Mouse (Mus musculus): ENCODE measurements around the gene Rspo3. TPM values are rescaled to one million over a fixed set of nuclear protein-coding genes. Genes with fewer than 3 reads are reported as not detected.

Gene Rspo3
- 0.94 and 2.5 TPM in 2 replicates for total RNA-seq (2014; rRNA removed)
- 2.9 and 3.3 TPM in 2 replicates for polyA plus RNA-seq (2015; fragmentation: Nextera tagmentation; extraction: Ambion mirVana)

- WGBS: 2% methylated on average over 39 of the region's 44 CpGs
- no peak within 1 kb of the TSS for H3K27ac ChIP-seq
- H3K4me2 ChIP-seq (ENCODE audit: low read depth, low read length): peak within 1 kb of the TSS; percentile 96
- H3K9ac ChIP-seq (replicated peaks; ENCODE audit: low read length): peak within 1 kb of the TSS; percentile 33; the same call in 1 of the 2 replicates
- no peaks in the 10 kb centered on the region for H3K36me3 ChIP-seq (ENCODE audit: insufficient read depth, low read length)
- no peaks in the 10 kb centered on the region for H3K9me3 ChIP-seq (ENCODE audit: low read length)
- peak; percentile 16; the same call in 1 of the 2 replicates for TF ChIP-seq CTCF (IDR thresholded peaks at IDR 0.05; ENCODE audit: low read depth)
- DNase-seq (ENCODE audit: low spot score) (peak; percentile 56), ATAC-seq (peak; percentile 79)
- peaks cover 18% of the 10 kb centered on the region; the same call in 1 of the 2 replicates for H3K27me3 ChIP-seq (ENCODE audit: insufficient read depth, low read length)
- H3K4me3 ChIP-seq (ENCODE audit: low read length): peak within 1 kb of the TSS; percentile 60
- peaks cover 14% of the 10 kb centered on the region for H3K4me1 ChIP-seq (ENCODE audit: insufficient read depth, low read length)
These were observed at the start of gene Rspo3 for GRCm38 (mm10) chr10:29535546-29536260. Gene Rspo3 (minus strand): TSS chr10:29535867.

- Histone ChIP-seq H3K27ac (no peak overlapping the region), H3K27me3 (ENCODE audit: insufficient read depth, low read length) (no peaks in the 10 kb centered on the region), H3K9me3 (ENCODE audit: low read length) (no peaks in the 10 kb centered on the region), H3K9ac (replicated peaks; ENCODE audit: low read length) (no peak overlapping the region), H3K36me3 (ENCODE audit: insufficient read depth, low read length) (no peaks in the 10 kb centered on the region), H3K4me3 (ENCODE audit: low read length) (no peak overlapping the region), H3K4me2 (ENCODE audit: low read depth, low read length) (no peak overlapping the region), H3K4me1 (ENCODE audit: insufficient read depth, low read length) (no peaks in the 10 kb centered on the region)
- no peak for TF ChIP-seq CTCF (IDR thresholded peaks at IDR 0.05; ENCODE audit: low read depth)
- DNase-seq (ENCODE audit: low spot score): no peak
- no peak for ATAC-seq
- WGBS: 60% methylated on average over 3 of the region's 3 CpGs
These were observed 46.3 kb upstream of the Rspo3 start for GRCm38 (mm10) chr10:29581940-29582339.

GRCm38 (mm10) chr10:29581476-29581875 is 45.8 kb upstream of the Rspo3 start:
- no peak overlapping the region for H3K4me3 ChIP-seq (ENCODE audit: low read length)
- ATAC-seq (no peak), DNase-seq (ENCODE audit: low spot score) (no peak)
- H3K9me3 ChIP-seq (ENCODE audit: low read length): no peaks in the 10 kb centered on the region
- H3K27ac ChIP-seq: no peak overlapping the region
- no peak overlapping the region for H3K4me2 ChIP-seq (ENCODE audit: low read depth, low read length)
- WGBS: 83% methylated on average over 3 of the region's 3 CpGs
- no peak overlapping the region for H3K9ac ChIP-seq (replicated peaks; ENCODE audit: low read length)
- H3K4me1 ChIP-seq (ENCODE audit: insufficient read depth, low read length): no peaks in the 10 kb centered on the region
- no peaks in the 10 kb centered on the region for H3K27me3 ChIP-seq (ENCODE audit: insufficient read depth, low read length)
- H3K36me3 ChIP-seq (ENCODE audit: insufficient read depth, low read length): no peaks in the 10 kb centered on the region
- no peak for TF ChIP-seq CTCF (IDR thresholded peaks at IDR 0.05; ENCODE audit: low read depth)

GRCm38 (mm10) chr10:29555983-29556382 is 20.3 kb upstream of the Rspo3 start:
- Histone ChIP-seq H3K27ac (no peak overlapping the region), H3K27me3 (ENCODE audit: insufficient read depth, low read length) (no peaks in the 10 kb centered on the region), H3K4me1 (ENCODE audit: insufficient read depth, low read length) (no peaks in the 10 kb centered on the region), H3K4me3 (ENCODE audit: low read length) (no peak overlapping the region), H3K4me2 (ENCODE audit: low read depth, low read length) (no peak overlapping the region), H3K9me3 (ENCODE audit: low read length) (no peaks in the 10 kb centered on the region), H3K36me3 (ENCODE audit: insufficient read depth, low read length) (no peaks in the 10 kb centered on the region), H3K9ac (replicated peaks; ENCODE audit: low read length) (no peak overlapping the region)
- TF ChIP-seq CTCF (IDR thresholded peaks at IDR 0.05; ENCODE audit: low read depth): peak; percentile 12; the same call in 1 of the 2 replicates
- no peak for ATAC-seq
- WGBS: 62% methylated on average over 2 of the region's 2 CpGs
- no peak for DNase-seq (ENCODE audit: low spot score)

- WGBS: 68% methylated on average over 2 of the region's 2 CpGs
- TF ChIP-seq CTCF (IDR thresholded peaks at IDR 0.05; ENCODE audit: low read depth): no peak
- Histone ChIP-seq H3K27me3 (ENCODE audit: insufficient read depth, low read length) (no peaks in the 10 kb centered on the region), H3K9ac (replicated peaks; ENCODE audit: low read length) (no peak overlapping the region), H3K4me1 (ENCODE audit: insufficient read depth, low read length) (no peaks in the 10 kb centered on the region), H3K27ac (no peak overlapping the region), H3K36me3 (ENCODE audit: insufficient read depth, low read length) (no peaks in the 10 kb centered on the region), H3K4me3 (ENCODE audit: low read length) (no peak overlapping the region), H3K4me2 (ENCODE audit: low read depth, low read length) (no peak overlapping the region), H3K9me3 (ENCODE audit: low read length) (no peaks in the 10 kb centered on the region)
- ATAC-seq (no peak), DNase-seq (ENCODE audit: low spot score) (no peak)
These were observed 18.7 kb upstream of the Rspo3 start for GRCm38 (mm10) chr10:29554365-29554764.

- Histone ChIP-seq H3K27ac (no peak overlapping the region), H3K36me3 (ENCODE audit: insufficient read depth, low read length) (no peaks in the 10 kb centered on the region), H3K4me1 (ENCODE audit: insufficient read depth, low read length) (no peaks in the 10 kb centered on the region), H3K9me3 (ENCODE audit: low read length) (no peaks in the 10 kb centered on the region), H3K27me3 (ENCODE audit: insufficient read depth, low read length) (no peaks in the 10 kb centered on the region), H3K9ac (replicated peaks; ENCODE audit: low read length) (no peak overlapping the region), H3K4me2 (ENCODE audit: low read depth, low read length) (no peak overlapping the region), H3K4me3 (ENCODE audit: low read length) (no peak overlapping the region)
- WGBS: 79% methylated on average over 3 of the region's 3 CpGs
- DNase-seq (ENCODE audit: low spot score) (no peak), ATAC-seq (no peak)
- TF ChIP-seq CTCF (IDR thresholded peaks at IDR 0.05; ENCODE audit: low read depth): no peak
These were observed 7.3 kb upstream of the Rspo3 start for GRCm38 (mm10) chr10:29542982-29543381.

- WGBS: 86% methylated on average over 2 of the region's 2 CpGs
These were observed 3.8 kb upstream of the Rspo3 start for GRCm38 (mm10) chr10:29539516-29539915.

More at GRCm38 (mm10) chr10:29539516-29539915, 3.8 kb upstream of the Rspo3 start:
- Histone ChIP-seq H3K4me1 (ENCODE audit: insufficient read depth, low read length) (peaks cover 1% of the 10 kb centered on the region; the same call in 1 of the 2 replicates), H3K9ac (replicated peaks; ENCODE audit: low read length) (no peak overlapping the region), H3K4me3 (ENCODE audit: low read length) (no peak overlapping the region), H3K9me3 (ENCODE audit: low read length) (no peaks in the 10 kb centered on the region), H3K27me3 (ENCODE audit: insufficient read depth, low read length) (0 out of 2 replicates have a peak, but pooled peaks cover under 1% of the 10 kb centered on the region), H3K36me3 (ENCODE audit: insufficient read depth, low read length) (no peaks in the 10 kb centered on the region), H3K4me2 (ENCODE audit: low read depth, low read length) (no peak overlapping the region), H3K27ac (no peak overlapping the region)
- TF ChIP-seq CTCF (IDR thresholded peaks at IDR 0.05; ENCODE audit: low read depth): no peak
- DNase-seq (ENCODE audit: low spot score) (no peak), ATAC-seq (no peak)

All from hindbrain, postnatal 0 days (tissue).